Mouse (Mus musculus) myocyte (in vitro differentiated cells): ENCODE measurements around the gene Csrp2.

Experiments used
- E2F4 ChIP-seq: IDR thresholded peaks from one replicate; pipeline ENCODE4 v1.6.1; 2011; ENCODE audit warnings: mild to moderate bottlenecking, control low read depth, moderate library complexity; ENCODE audit not compliant: insufficient read depth
- MYOD1 ChIP-seq, 3 experiments: IDR thresholded peaks; one replicate each; pipeline ENCODE4 v1.6.1; 2011; ENCODE audit warnings: control low read depth in 2 of 3, low read depth in 2 of 3, mild to moderate bottlenecking in 2 of 3, moderate library complexity in 1 of 3; ENCODE audit not compliant: insufficient read length in 2 of 3, control insufficient read depth in 1 of 3
- POLR2A ChIP-seq: IDR thresholded peaks from one replicate; pipeline ENCODE4 v1.6.1; 2011; ENCODE audit warnings: low read depth, mild to moderate bottlenecking, control low read depth, moderate library complexity; ENCODE audit not compliant: insufficient read length
- TCF12 ChIP-seq: IDR thresholded peaks from one replicate; pipeline ENCODE4 v1.6.1; 2011; ENCODE audit warnings: mild to moderate bottlenecking, control low read depth; ENCODE audit not compliant: poor library complexity, insufficient read depth, severe bottlenecking

- TF ChIP-seq POLR2A (no peak), MYOD1 (IDR thresholded peaks at IDR 0.05; ENCODE audit: control insufficient read depth in 1 of 3, insufficient read length in 2 of 3, low read depth in 2 of 3) (no peak), TCF12 (no peak), E2F4 (no peak)
These were observed 51.9 kb downstream of the Csrp2 start for GRCm38 (mm10) chr10:110971483-110971882.
